Mouse (Mus musculus): ENCODE measurements around the gene 2310011J03Rik. TPM values are rescaled to one million over a fixed set of nuclear protein-coding genes. Genes with fewer than 3 reads are reported as not detected.

Gene 2310011J03Rik
- total and polyA plus RNA-seq, 3 experiments = 34.6 to 46.8 (median 37.5) TPM

DNA sequence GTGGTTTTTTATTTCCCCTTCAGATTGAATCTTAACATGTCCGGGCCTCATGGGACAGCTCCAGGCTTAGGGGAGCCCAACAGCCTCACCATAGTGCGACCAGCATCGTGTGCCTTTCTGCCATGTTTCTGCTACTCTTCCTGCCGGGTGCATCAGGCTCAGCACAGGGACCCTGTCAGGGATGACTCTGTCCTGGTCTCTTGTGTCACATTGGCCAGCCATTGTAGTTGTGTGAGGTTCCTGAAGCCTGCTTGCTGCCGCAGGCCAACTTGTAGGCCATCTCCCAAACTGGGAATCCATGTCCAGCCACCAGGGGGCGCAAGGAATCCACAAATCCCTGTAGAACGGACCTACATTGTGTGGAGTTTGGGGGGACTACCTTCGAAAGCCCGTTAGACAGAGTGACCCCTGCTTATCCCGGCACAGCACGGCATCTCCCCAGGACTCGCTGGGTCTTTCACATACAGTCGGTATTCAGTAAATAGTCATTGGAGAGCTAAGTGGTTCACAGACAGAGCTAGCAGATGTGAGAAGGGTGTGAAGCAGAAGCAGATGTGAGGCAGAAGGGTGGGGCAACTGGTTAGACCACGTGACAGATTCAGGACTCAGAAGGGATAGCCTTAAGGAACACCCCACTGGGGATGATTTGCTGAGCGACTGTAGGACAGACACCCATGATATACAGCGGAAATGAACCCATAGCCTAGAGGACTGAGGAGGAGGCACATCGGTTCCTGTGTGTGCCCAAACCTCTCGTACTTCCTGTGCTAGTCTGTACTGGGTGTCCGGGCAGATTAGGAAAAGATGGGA is 19.8 kb upstream of the 2310011J03Rik start (continued):
- no peak for TF ChIP-seq MAZ (IDR thresholded peaks at IDR 0.05; ENCODE audit: low read depth, low read length)
- TF ChIP-seq TCF12 (IDR thresholded peaks at IDR 0.05; ENCODE audit: low read depth, low read length) = no peak
- TF ChIP-seq RCOR1 (conservative IDR thresholded peaks at IDR 0.05; ENCODE audit: low read depth, low read length) = no peak
- no peak for TF ChIP-seq MEF2A (IDR thresholded peaks at IDR 0.05; ENCODE audit: borderline replicate concordance, low read depth, low read length)
- TF ChIP-seq JUN (IDR thresholded peaks at IDR 0.05; ENCODE audit: insufficient read depth, low read depth, low read length) = no peak
- no peak for TF ChIP-seq KAT2A (IDR thresholded peaks at IDR 0.05; ENCODE audit: insufficient replicate concordance, low read length)
- peak; percentile 87 for TF ChIP-seq CTCF (conservative IDR thresholded peaks at IDR 0.05 in 1 of 2, IDR thresholded peaks at IDR 0.05 in 1 of 2; ENCODE audit: low read depth in 2 of 2, low read length in 2 of 2)
- peak; percentile 62 for TF ChIP-seq RAD21 (IDR thresholded peaks at IDR 0.05; ENCODE audit: low read depth, low read length)
- no peak for TF ChIP-seq E2F4 (IDR thresholded peaks at IDR 0.05; ENCODE audit: insufficient replicate concordance, low read depth, low read length)
- no peak for TF ChIP-seq PAX5 (IDR thresholded peaks at IDR 0.05; ENCODE audit: low read length)
- peak; percentile 14; the same call in 1 of the 2 replicates for TF ChIP-seq BHLHE40 (IDR thresholded peaks at IDR 0.05; ENCODE audit: low read depth, low read length)
- no peak for TF ChIP-seq GABPA (IDR thresholded peaks at IDR 0.05; ENCODE audit: insufficient replicate concordance, low read depth, low read length)
- peak; percentile 42; the same call in 1 of the 2 replicates for TF ChIP-seq MAX (IDR thresholded peaks at IDR 0.05; ENCODE audit: low read length)
- no peak for TF ChIP-seq ELF1 (IDR thresholded peaks at IDR 0.05; ENCODE audit: low read depth, low read length)
- no peak for TF ChIP-seq POLR2AphosphoS2 (IDR thresholded peaks at IDR 0.05; ENCODE audit: low read depth, low read length)
- no peak for TF ChIP-seq MYC (IDR thresholded peaks at IDR 0.05; ENCODE audit: low read depth, low read length)
- no peak for TF ChIP-seq CHD2 (IDR thresholded peaks at IDR 0.05; ENCODE audit: low read length)

DNA sequence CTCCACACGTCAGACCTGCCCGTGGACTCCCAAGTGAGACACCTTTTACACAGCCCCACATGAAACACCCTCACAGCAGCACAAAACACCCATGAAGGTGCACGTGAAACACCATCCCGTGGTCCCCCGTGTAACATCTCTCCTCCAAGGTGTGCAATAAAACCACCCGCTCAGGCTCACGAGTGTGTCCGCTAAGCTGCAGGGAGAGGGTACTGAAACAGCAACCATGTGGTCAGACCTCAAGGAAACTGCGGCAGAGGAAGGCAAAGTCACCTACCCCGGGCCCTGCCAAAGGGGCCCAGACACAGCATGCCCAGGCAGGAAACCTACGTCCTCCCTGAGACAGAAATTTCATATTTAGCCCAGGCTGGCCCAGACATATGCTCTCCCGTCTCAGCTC is 15.9 kb upstream of the 2310011J03Rik start:
- Histone ChIP-seq H3K9ac (ENCODE audit: insufficient read depth, low read depth) (no peak overlapping the region), H3K9me3 (replicated peaks; ENCODE audit: low read length) (peaks cover 5% of the 10 kb centered on the region), H3K27ac (ENCODE audit: insufficient read depth, low read depth) (no peak overlapping the region; the same call in 1 of the 2 replicates), H3K4me3 (replicated peaks in 1 of 3; ENCODE audit: low read depth in 2 of 3, low read length in 2 of 3, poor library complexity in 1 of 3) (no peak overlapping the region), H3K4me1 (ENCODE audit: control insufficient read depth in 1 of 2, insufficient read depth in 2 of 2) (peaks cover 23 to 38% of the 10 kb centered on the region in 2 experiments), H3K27me3 (replicated peaks) (peaks cover 31% of the 10 kb centered on the region), H3K79me2 (replicated peaks; ENCODE audit: control insufficient read depth, extremely low read depth, insufficient read depth, poor library complexity, severe bottlenecking) (no peaks in the 10 kb centered on the region), H3K4me2 (ENCODE audit: insufficient read depth, low read depth, poor library complexity, severe bottlenecking) (no peak overlapping the region), H3K36me3 (replicated peaks in 1 of 2; ENCODE audit: control insufficient read depth in 1 of 2, insufficient read depth in 1 of 2, low read length in 1 of 2) (peaks cover 22 to 28% of the 10 kb centered on the region in 2 experiments)
- dilution Hi-C loops (cut with MboI; ENCODE audit: extremely low pct_ligation_motif_present, extremely low pct_unique_long_range_greater_than_20kb, low sequenced_read_pairs) = no loop called here
- in situ Hi-C loops (cut with MboI; ENCODE audit: low pct_ligation_motif_present, low pct_unique_long_range_greater_than_20kb, low sequenced_read_pairs) = no loop called here
- TF ChIP-seq MYC (IDR thresholded peaks at IDR 0.05; ENCODE audit: low read depth, low read length) = peak; percentile 58; the same call in 1 of the 2 replicates
- peak; percentile 59 for TF ChIP-seq BHLHE40 (IDR thresholded peaks at IDR 0.05; ENCODE audit: low read depth, low read length)
- TF ChIP-seq USF1 (IDR thresholded peaks at IDR 0.05; ENCODE audit: low read depth, low read length) = no peak
- TF ChIP-seq ZMIZ1 (IDR thresholded peaks at IDR 0.05; ENCODE audit: low read depth, low read length) = no peak
- TF ChIP-seq MAX (IDR thresholded peaks at IDR 0.05; ENCODE audit: low read length) = 0 out of 2 replicates have a peak, but pooled peaks have one; percentile 51
- 0 out of 2 replicates have a peak, but pooled peaks have one; percentile 16 for TF ChIP-seq EP300 (IDR thresholded peaks at IDR 0.05; ENCODE audit: low read length)
- peak; percentile 34; the same call in 1 of the 2 replicates for TF ChIP-seq IRF4 (IDR thresholded peaks at IDR 0.05; ENCODE audit: low read depth, low read length)
- DNase-seq (ENCODE audit: extremely low read depth) = no peak

All from CH12.LX (cell line).